Mouse (Mus musculus): ENCODE results near the gene Wdfy3.

Wdfy3 gene

DNA sequence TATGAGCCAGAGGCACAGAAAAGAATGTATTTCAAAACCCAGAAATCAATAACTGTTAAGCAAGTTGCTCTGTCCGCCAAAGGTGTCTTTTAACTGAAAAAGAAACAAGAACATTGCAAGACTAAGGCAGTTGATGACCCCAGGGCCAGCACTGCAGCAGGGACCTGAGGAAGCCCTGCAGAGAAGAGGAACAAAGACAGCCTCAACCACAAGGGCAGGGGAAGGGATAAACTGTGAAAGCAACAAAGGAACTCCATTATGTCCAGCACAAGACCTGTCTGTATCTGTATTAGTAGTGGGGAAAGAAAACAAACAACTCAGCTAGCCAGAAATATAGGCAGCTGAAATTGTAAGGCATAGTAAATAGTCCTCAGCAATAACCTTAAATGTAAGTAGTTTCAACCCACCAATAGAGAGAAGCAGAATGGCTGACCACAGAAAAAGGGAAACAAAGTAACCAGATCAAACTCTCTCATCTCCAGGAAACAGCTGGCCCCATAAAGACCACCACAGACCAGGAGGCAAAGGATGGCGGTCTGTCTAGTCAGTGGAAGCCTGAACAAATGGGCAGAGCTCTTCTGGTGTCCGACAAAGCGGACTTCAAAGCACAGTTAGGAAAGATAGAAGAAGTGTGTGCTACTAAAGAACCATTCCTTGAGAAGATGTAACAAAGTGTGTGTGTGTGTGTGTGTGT, 283.7 kb downstream of the Wdfy3 start:
- no peak for DNase-seq (ENCODE audit: low spot score in 2 of 2)

DNA sequence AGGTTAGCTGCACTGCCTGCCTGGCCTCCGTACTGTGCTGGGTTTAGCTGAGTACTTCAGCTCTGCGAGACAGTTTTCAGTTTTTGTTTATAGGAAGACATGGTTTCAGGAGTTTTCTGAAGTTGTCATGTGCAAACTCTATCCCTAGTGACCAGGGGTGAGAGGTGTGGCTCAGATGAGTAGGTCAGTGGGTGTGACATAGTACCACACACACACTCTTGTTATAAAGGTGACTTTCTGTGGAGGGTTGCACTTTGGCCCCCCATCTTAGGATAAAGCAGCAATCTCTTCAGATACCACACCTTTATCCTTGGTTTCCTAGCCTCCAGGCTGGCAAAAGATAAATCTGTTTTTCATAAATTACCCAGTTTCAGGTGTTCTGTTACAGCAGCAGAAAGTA, 284.9 kb downstream of the Wdfy3 start:
- no peak for DNase-seq (ENCODE audit: low spot score in 2 of 2)

DNA sequence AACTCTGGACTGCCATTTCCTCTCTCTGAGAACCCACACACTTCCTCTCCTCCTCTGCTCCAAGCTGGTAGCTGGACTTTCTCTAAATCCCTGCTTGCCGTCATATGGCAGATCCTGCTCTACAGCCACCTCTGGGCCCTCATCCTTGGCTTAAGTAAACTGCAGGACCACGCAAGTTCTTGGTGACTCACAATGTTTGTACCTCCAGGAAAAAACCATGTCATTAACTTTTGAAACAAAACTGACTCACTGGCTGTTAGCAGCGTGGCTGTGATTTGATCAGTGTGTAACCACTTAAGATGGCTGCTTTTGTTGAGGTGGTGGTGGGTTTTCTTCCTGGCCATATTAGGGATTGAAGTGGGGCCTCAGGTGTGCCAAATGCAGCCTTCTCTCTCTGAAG, 285.4 kb downstream of the Wdfy3 start:
- no peak for DNase-seq (ENCODE audit: low spot score in 2 of 2)
